Mouse (Mus musculus) kidney, embryonic 14.5 days (tissue): ENCODE measurements around the gene Fam78b. TPM values are rescaled to one million over a fixed set of nuclear protein-coding genes. Genes with fewer than 3 reads are reported as not detected.

Experiments
- ATAC-seq: fragments of 200-750 bp; cut with Nextera tagmentation; 2 replicates; pipeline ENCODE4 v1.8.0; 2017; ENCODE audit warnings: moderate number of reproducible peaks, mild to moderate bottlenecking, moderate TSS enrichment, moderate library complexity; ENCODE audit not compliant: low FRiP score, low TSS enrichment
- H3K27ac ChIP-seq: fragments of 300-500 bp; sonication (generic); 2 replicates; pipeline ENCODE4 v1.5.1; 2014; ENCODE audit warnings: low read depth, mild to moderate bottlenecking, low read length, moderate library complexity, mixed read lengths
- H3K27me3 ChIP-seq: fragments of 300-500 bp; sonication (generic); 2 replicates; pipeline ENCODE4 v1.6.1; 2014; ENCODE audit warnings: mild to moderate bottlenecking, low read length; ENCODE audit not compliant: control insufficient read depth, insufficient read depth
- H3K36me3 ChIP-seq: fragments of 300-500 bp; sonication (generic); 2 replicates; pipeline ENCODE4 v1.6.1; 2014; ENCODE audit warnings: low read length, mixed read lengths; ENCODE audit not compliant: control insufficient read depth, insufficient read depth
- H3K4me1 ChIP-seq: fragments of 300-500 bp; sonication (generic); 2 replicates; pipeline ENCODE4 v1.6.1; 2014; ENCODE audit warnings: low read length, mixed read lengths; ENCODE audit not compliant: control insufficient read depth, insufficient read depth
- H3K4me2 ChIP-seq: fragments of 300-500 bp; sonication (generic); replicated peaks from 2 replicates; pipeline ENCODE4 v1.6.1; 2014; ENCODE audit warnings: low read depth, mild to moderate bottlenecking, low read length
- H3K4me3 ChIP-seq: fragments of 300-500 bp; sonication (generic); 2 replicates; pipeline ENCODE4 v1.5.1; 2014; ENCODE audit warnings: mild to moderate bottlenecking, low read length
- H3K9ac ChIP-seq: fragments of 300-500 bp; sonication (generic); 2 replicates; pipeline ENCODE4 v1.6.1; 2014; ENCODE audit warnings: low read depth, mild to moderate bottlenecking, low read length, moderate library complexity
- H3K9me3 ChIP-seq: fragments of 300-500 bp; sonication (generic); 2 replicates; pipeline ENCODE4 v1.6.1; 2016; ENCODE audit warnings: low read length; ENCODE audit not compliant: control insufficient read depth
- WGBS: fragments of 180-500 bp; shearing (Covaris S2); extraction: QIAGEN DNeasy Blood & Tissue Kit; methylation state at CpG from one replicate; pipeline ENCODE4 v1.1.7; 2014; 5-methylcytosine and 5-hydroxymethylcytosine counted together
- polyA plus RNA-seq: library from polyadenylated mRNA; unstranded; fragments of >200 nt; fragmentation: Nextera tagmentation; extraction: Ambion mirVana; gene quantifications from 2 replicates; pipeline ENCODE4 v1.2.1, GENCODE M21; 2014

Gene Fam78b
- polyA plus RNA-seq, 1 experiment from 2014 or later, result 1.2 TPM

GRCm38 (mm10) chr1:167093551-167093950, 92.3 kb downstream of the Fam78b start:
- no peak for ATAC-seq
- 74% methylated on average over 3 of the region's 3 CpGs for WGBS
- H3K4me1 ChIP-seq, result no peaks in the 10 kb centered on the region
- no peak overlapping the region for H3K4me2 ChIP-seq
- H3K27ac ChIP-seq, result no peak overlapping the region
- H3K27me3 ChIP-seq, result no peaks in the 10 kb centered on the region
- H3K9ac ChIP-seq, result no peak overlapping the region
- no peaks in the 10 kb centered on the region for H3K36me3 ChIP-seq
- H3K9me3 ChIP-seq, result no peaks in the 10 kb centered on the region
- H3K4me3 ChIP-seq, result no peak overlapping the region

DNA sequence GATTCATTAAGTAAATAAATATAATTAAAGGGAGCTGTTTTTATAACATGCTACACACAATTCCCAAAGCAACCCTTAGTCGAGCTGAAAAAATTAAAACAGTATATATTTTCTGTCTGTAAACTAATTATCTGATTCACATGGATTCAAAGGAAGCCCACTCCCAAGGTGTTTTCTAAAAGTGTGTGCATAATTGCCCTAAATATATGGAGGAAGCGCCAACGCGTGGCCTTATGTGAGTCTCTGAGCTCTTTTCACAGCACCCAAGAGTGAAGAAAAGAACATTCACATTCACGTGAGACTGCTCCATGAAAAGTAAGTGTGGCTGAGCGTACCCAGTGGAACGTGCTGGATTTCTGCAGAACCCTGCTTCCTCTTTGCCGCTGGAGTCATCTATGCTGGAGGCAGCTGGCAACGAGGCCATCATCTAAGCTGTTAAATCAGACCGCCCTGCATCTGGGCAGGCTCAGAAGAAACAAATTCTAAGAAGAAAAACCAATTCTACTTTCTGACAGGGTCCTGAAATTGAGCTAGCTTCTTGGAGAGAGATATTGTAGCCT, 93.5 kb downstream of the Fam78b start:
- H3K9ac ChIP-seq, result no peak overlapping the region
- H3K9me3 ChIP-seq, result no peaks in the 10 kb centered on the region
- no peak overlapping the region for H3K4me3 ChIP-seq
- H3K4me1 ChIP-seq, result no peaks in the 10 kb centered on the region
- no peaks in the 10 kb centered on the region for H3K36me3 ChIP-seq
- H3K27me3 ChIP-seq, result no peaks in the 10 kb centered on the region
- 80% methylated on average over 10 of the region's 10 CpGs for WGBS
- ATAC-seq, result no peak
- no peak overlapping the region for H3K4me2 ChIP-seq
- no peak overlapping the region for H3K27ac ChIP-seq

GRCm38 (mm10) chr1:167098741-167099140, 97.5 kb downstream of the Fam78b start:
- Histone ChIP-seq H3K4me2 (no peak overlapping the region), H3K4me3 (no peak overlapping the region), H3K9me3 (no peaks in the 10 kb centered on the region), H3K4me1 (no peaks in the 10 kb centered on the region), H3K27me3 (no peaks in the 10 kb centered on the region), H3K9ac (no peak overlapping the region), H3K27ac (no peak overlapping the region), H3K36me3 (no peaks in the 10 kb centered on the region)
- ATAC-seq, result no peak
- WGBS, result 89% methylated on average over 7 of the region's 7 CpGs

- H3K9ac ChIP-seq, result no peak overlapping the region
- 52% methylated on average over 8 of the region's 8 CpGs for WGBS
- H3K4me3 ChIP-seq, result no peak overlapping the region
- H3K4me1 ChIP-seq, result no peaks in the 10 kb centered on the region
- no peaks in the 10 kb centered on the region for H3K9me3 ChIP-seq
- no peak overlapping the region for H3K27ac ChIP-seq
- no peaks in the 10 kb centered on the region for H3K27me3 ChIP-seq
- ATAC-seq, result no peak
- no peak overlapping the region for H3K4me2 ChIP-seq
- H3K36me3 ChIP-seq, result no peaks in the 10 kb centered on the region
These were observed 100.8 kb downstream of the Fam78b start for GRCm38 (mm10) chr1:167102046-167102445.

- WGBS, result 59% methylated on average over 9 of the region's 9 CpGs
- no peaks in the 10 kb centered on the region for H3K27me3 ChIP-seq
- no peak overlapping the region for H3K4me3 ChIP-seq
- no peak overlapping the region for H3K27ac ChIP-seq
- H3K4me2 ChIP-seq, result no peak overlapping the region
- no peak overlapping the region for H3K9ac ChIP-seq
- no peaks in the 10 kb centered on the region for H3K9me3 ChIP-seq
- no peaks in the 10 kb centered on the region for H3K36me3 ChIP-seq
- no peaks in the 10 kb centered on the region for H3K4me1 ChIP-seq
- no peak for ATAC-seq
These were observed 101.3 kb downstream of the Fam78b start for GRCm38 (mm10) chr1:167102566-167102965.

- H3K36me3 ChIP-seq, result no peaks in the 10 kb centered on the region
- no peak overlapping the region for H3K4me2 ChIP-seq
- H3K9ac ChIP-seq, result no peak overlapping the region
- H3K27me3 ChIP-seq, result no peaks in the 10 kb centered on the region
- no peaks in the 10 kb centered on the region for H3K4me1 ChIP-seq
- 24% methylated on average over 5 of the region's 5 CpGs for WGBS
- no peak overlapping the region for H3K27ac ChIP-seq
- no peak overlapping the region for H3K4me3 ChIP-seq
- no peaks in the 10 kb centered on the region for H3K9me3 ChIP-seq
- ATAC-seq, result no peak
These were observed 103.9 kb downstream of the Fam78b start for GRCm38 (mm10) chr1:167104956-167105626.

GRCm38 (mm10) chr1:167105916-167106315, 104.7 kb downstream of the Fam78b start:
- Histone ChIP-seq H3K4me2 (no peak overlapping the region), H3K4me3 (no peak overlapping the region), H3K9ac (no peak overlapping the region), H3K36me3 (no peaks in the 10 kb centered on the region), H3K27ac (no peak overlapping the region), H3K9me3 (no peaks in the 10 kb centered on the region), H3K27me3 (no peaks in the 10 kb centered on the region), H3K4me1 (no peaks in the 10 kb centered on the region)
- 97% methylated on average over 4 of the region's 4 CpGs for WGBS
- no peak for ATAC-seq

DNA sequence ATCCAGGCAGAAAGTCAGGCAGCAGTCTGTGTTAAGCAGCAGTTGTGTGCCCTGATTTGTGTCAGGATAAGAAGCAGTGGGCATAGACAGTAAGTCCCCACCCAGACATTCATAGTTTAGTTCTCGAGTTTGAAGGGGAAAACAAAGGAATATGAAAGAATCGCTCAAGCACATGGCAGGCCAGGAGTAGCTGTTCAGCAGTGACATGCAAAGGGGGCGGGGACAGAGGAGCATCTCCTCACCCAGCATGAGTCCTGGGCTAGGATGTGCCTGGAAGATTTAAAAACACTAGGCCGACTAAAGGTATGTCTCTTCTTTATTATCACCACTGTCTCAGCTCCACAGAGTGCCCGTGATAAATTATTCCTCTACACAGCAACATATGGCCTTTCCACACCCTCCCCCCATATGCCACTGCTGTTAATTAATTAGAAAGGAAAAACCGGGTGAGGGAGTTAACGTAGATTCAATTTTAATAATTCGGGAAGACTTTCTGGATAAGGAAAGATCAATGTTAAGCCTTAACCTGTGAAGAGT, 107.8 kb downstream of the Fam78b start:
- Histone ChIP-seq H3K27me3 (no peaks in the 10 kb centered on the region), H3K4me1 (no peaks in the 10 kb centered on the region), H3K36me3 (no peaks in the 10 kb centered on the region), H3K4me3 (no peak overlapping the region), H3K9me3 (no peaks in the 10 kb centered on the region), H3K4me2 (no peak overlapping the region), H3K9ac (no peak overlapping the region), H3K27ac (no peak overlapping the region)
- 88% methylated on average over 8 of the region's 8 CpGs for WGBS
- no peak for ATAC-seq

- no peak for ATAC-seq
- Histone ChIP-seq H3K36me3 (no peaks in the 10 kb centered on the region), H3K9ac (no peak overlapping the region), H3K9me3 (no peaks in the 10 kb centered on the region), H3K27ac (no peak overlapping the region), H3K4me1 (no peaks in the 10 kb centered on the region), H3K4me3 (no peak overlapping the region), H3K4me2 (no peak overlapping the region), H3K27me3 (no peaks in the 10 kb centered on the region)
- 65% methylated on average over 4 of the region's 4 CpGs for WGBS
These were observed 113.3 kb downstream of the Fam78b start for GRCm38 (mm10) chr1:167114363-167115050.
